32 mouse cellular contexts compared by ENCODE assay signal in the genomic region with DNA sequence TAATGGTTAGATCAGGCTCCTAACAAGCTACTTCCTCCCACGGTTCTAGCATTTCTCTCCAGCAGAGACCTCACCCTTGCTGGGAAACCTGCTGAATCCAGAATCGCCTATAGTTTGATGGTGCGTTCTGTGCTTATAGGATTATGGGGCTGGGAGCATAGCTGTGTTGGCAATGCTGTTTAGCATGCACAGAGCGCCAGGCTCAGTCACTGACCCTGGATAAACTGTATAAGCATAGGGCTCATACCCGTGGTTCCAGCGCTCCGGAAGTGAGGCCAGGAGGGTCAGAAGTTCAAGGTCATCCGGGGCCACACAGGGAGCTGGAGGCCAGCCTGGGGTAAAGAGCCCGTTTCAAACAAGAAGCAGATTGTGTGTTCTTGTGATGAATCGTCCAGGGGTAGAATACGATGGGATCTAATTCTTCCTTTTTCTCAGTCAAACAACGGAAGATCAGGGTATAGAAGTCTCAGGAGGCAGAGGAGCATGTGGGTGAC. TPM values are rescaled to one million over a fixed set of nuclear protein-coding genes. Genes with fewer than 3 reads are reported as not detected.
DNase-seq lines count a peak whose midpoint lies in the region; ATAC-seq and TF ChIP-seq lines count a peak whose summit lies in the region.
"Had no signal": no experiment of that assay in that cellular context is flagged by ENCODE, and none has a peak within 500 bp of the region (broad histone marks: within the 10 kb centered on the region; RNA-seq: fewer than 3 reads in every experiment).

No protein-coding gene starts in this region.

- no peak for TF ChIP-seq CTCF in cerebellum, adult 2 months (IDR thresholded peaks at IDR 0.05; ENCODE audit: borderline replicate concordance, insufficient read depth, low read depth, low read length)
- TF ChIP-seq CTCF in E14TG2a.4 (conservative IDR thresholded peaks at IDR 0.05; ENCODE audit: low read length) = no peak
- no peak for TF ChIP-seq CTCF in cortical plate, adult 2 months (IDR thresholded peaks at IDR 0.05; ENCODE audit: extremely low read depth, insufficient read depth, low read length)
- no peak for TF ChIP-seq CTCF in gastrocnemius, adult 2 months (IDR thresholded peaks at IDR 0.05)

- peak overlapping the region; percentile 26 for H3K4me3 ChIP-seq in cerebellum, adult 2 months (replicated peaks; ENCODE audit: insufficient read depth, low read depth, low read length)
- H3K4me3 ChIP-seq in E14TG2a.4 (replicated peaks; ENCODE audit: low read length) (peak overlapping the region; percentile 45; the same call in 1 of the 2 replicates), ES-E14 (ENCODE audit: insufficient read depth in 1 of 2, low read depth in 1 of 2, low read length in 2 of 2, poor library complexity in 1 of 2, severe bottlenecking in 1 of 2) (no peak overlapping the region)
- peak overlapping the region; percentile 17; the same call in 1 of the 2 replicates for H3K4me3 ChIP-seq in cortical plate, adult 2 months (ENCODE audit: insufficient read depth, low read length)
- H3K4me3 ChIP-seq in gastrocnemius, adult 2 months = no peak overlapping the region
- H3K4me3 ChIP-seq in forebrain, embryonic 16.5 days (replicated peaks; ENCODE audit: low read length) = no peak overlapping the region
- H3K4me3 ChIP-seq: forebrain, embryonic 10.5 days; forebrain, embryonic 13.5 days; heart, embryonic 10.5 days; heart, embryonic 13.5 days had no signal

- H3K9me3 ChIP-seq in E14TG2a.4 (ENCODE audit: low read length) = no peaks in the 10 kb centered on the region
- no peaks in the 10 kb centered on the region for H3K9me3 ChIP-seq in ES-E14 (ENCODE audit: control insufficient read depth, insufficient read depth, low read depth, low read length)
- no peaks in the 10 kb centered on the region for H3K9me3 ChIP-seq in forebrain, embryonic 16.5 days (ENCODE audit: control insufficient read depth, low read length)
- H3K9me3 ChIP-seq: forebrain, embryonic 10.5 days; forebrain, embryonic 13.5 days; G1E; heart, embryonic 10.5 days; heart, embryonic 13.5 days had no signal

- no peak for TF ChIP-seq POLR2A in cerebellum, adult 2 months (IDR thresholded peaks at IDR 0.05; ENCODE audit: borderline replicate concordance, insufficient read depth, low read length)
- no peak for TF ChIP-seq POLR2A in cortical plate, adult 2 months (IDR thresholded peaks at IDR 0.05; ENCODE audit: extremely low read depth, insufficient read depth, low read length)

- H3K9ac ChIP-seq in ES-E14 (ENCODE audit: insufficient read depth, low read depth, low read length, poor library complexity, severe bottlenecking) = 0 out of 2 replicates have a peak overlapping the region, but pooled peaks have one; percentile 3
- no peak overlapping the region for H3K9ac ChIP-seq in forebrain, embryonic 16.5 days (replicated peaks; ENCODE audit: low read depth, low read length)
- H3K9ac ChIP-seq: forebrain, embryonic 13.5 days; forebrain, postnatal 0 days; heart, embryonic 13.5 days; hindbrain, embryonic 14.5 days had no signal

- no peaks in the 10 kb centered on the region for H3K4me1 ChIP-seq in cerebellum, adult 2 months (ENCODE audit: control insufficient read depth, insufficient read depth, low read length)
- H3K4me1 ChIP-seq in E14TG2a.4 (replicated peaks; ENCODE audit: low read depth, low read length) (peaks cover 86% of the 10 kb centered on the region), ES-E14 (ENCODE audit: control insufficient read depth in 2 of 2, insufficient read depth in 2 of 2, low read length in 2 of 2, poor library complexity in 1 of 2) (peaks cover 15 to 26% of the 10 kb centered on the region in 2 experiments)
- no peaks in the 10 kb centered on the region for H3K4me1 ChIP-seq in cortical plate, adult 2 months (ENCODE audit: control insufficient read depth, insufficient read depth, low read length)
- H3K4me1 ChIP-seq in forebrain, embryonic 16.5 days (replicated peaks; ENCODE audit: control insufficient read depth, insufficient read depth, low read length) = no peaks in the 10 kb centered on the region
- H3K4me1 ChIP-seq: heart, embryonic 10.5 days; heart, embryonic 13.5 days had no signal

- no peak overlapping the region for H3K27ac ChIP-seq in cerebellum, adult 2 months (ENCODE audit: insufficient read depth, low read length)
- H3K27ac ChIP-seq in ES-E14 (ENCODE audit: insufficient read depth, low read depth, low read length, poor library complexity, severe bottlenecking) = peak overlapping the region; percentile 40
- 0 out of 2 replicates have a peak overlapping the region, but pooled peaks have one; percentile 47 for H3K27ac ChIP-seq in cortical plate, adult 2 months (ENCODE audit: insufficient read depth, low read length)
- H3K27ac ChIP-seq in gastrocnemius, adult 2 months = no peak overlapping the region
- no peak overlapping the region for H3K27ac ChIP-seq in forebrain, embryonic 16.5 days (ENCODE audit: low read length)
- H3K27ac ChIP-seq: forebrain, embryonic 10.5 days; forebrain, embryonic 13.5 days; heart, embryonic 10.5 days; heart, embryonic 13.5 days; hindbrain, embryonic 14.5 days; hindbrain, postnatal 0 days had no signal

- no peak for DNase-seq in cerebellum, adult 2 months
- no peak for DNase-seq in cerebellum, adult 11 months
- DNase-seq in ES-E14 (ENCODE audit: low read depth, low spot score) = no peak
- DNase-seq in gastrocnemius, adult 2 months = no peak
- DNase-seq: adrenal gland, adult 8-10 months; adrenal gland, postnatal 25 days; cerebellum, adult 18-20 months; cerebellum, adult 9-11 months; cerebellum, postnatal 25 days; embryo, embryonic 11 days; forebrain, postnatal 0 days; gastrocnemius, postnatal 25 days; heart, adult 18-20 months; heart, postnatal 14 days; heart, postnatal 4 days had no signal

- no peak overlapping the region for H3K4me2 ChIP-seq in forebrain, embryonic 16.5 days (ENCODE audit: low read length)
- H3K4me2 ChIP-seq: forebrain, embryonic 13.5 days; heart, embryonic 13.5 days; hindbrain, embryonic 14.5 days had no signal

- WGBS in cerebellum, adult 2 months = 72% methylated on average over 12 of the region's 12 CpGs
- WGBS in forebrain, embryonic 16.5 days = 80% methylated on average over 12 of the region's 12 CpGs

- in situ Hi-C loops in ES-E14 (cut with MboI; ENCODE audit: low sequenced_read_pairs in 2 of 2, unreplicated experiment in 2 of 2) = no loop called here

- H3K36me3 ChIP-seq in E14TG2a.4 (ENCODE audit: insufficient read depth, low read length) (peaks cover 15% of the 10 kb centered on the region), ES-E14 (ENCODE audit: control insufficient read depth, insufficient read depth, low read length, poor library complexity, severe bottlenecking) (no peaks in the 10 kb centered on the region)
- no peaks in the 10 kb centered on the region for H3K36me3 ChIP-seq in forebrain, embryonic 16.5 days (ENCODE audit: control insufficient read depth, insufficient read depth)
- H3K36me3 ChIP-seq: forebrain, embryonic 10.5 days; G1E; heart, embryonic 10.5 days; heart, embryonic 13.5 days had no signal

- ATAC-seq in forebrain, embryonic 16.5 days = no peak
- ATAC-seq: activated CD4-positive, CD25-positive, alpha-beta regulatory T cell, adult 4 months; forebrain, embryonic 13.5 days; forebrain, postnatal 0 days; hindbrain, postnatal 0 days; inflammation-experienced regulatory T-cells, adult 6 months; intestine, embryonic 16.5 days; Patski had no signal

- H3K27me3 ChIP-seq in cerebellum, adult 2 months (ENCODE audit: control insufficient read depth, insufficient read depth, low read length) = no peaks in the 10 kb centered on the region
- peaks cover 3% of the 10 kb centered on the region; the same call in 1 of the 2 replicates for H3K27me3 ChIP-seq in E14TG2a.4 (ENCODE audit: insufficient read depth, low read length)
- H3K27me3 ChIP-seq in forebrain, embryonic 16.5 days (replicated peaks; ENCODE audit: control insufficient read depth, insufficient read depth, low read length) = no peaks in the 10 kb centered on the region
- H3K27me3 ChIP-seq: forebrain, embryonic 13.5 days had no signal

- intact Hi-C loops in gastrocnemius, adult 2 months (cut with DNase I) = no loop called here

TF ChIP-seq in ES-E14, 5 proteins besides CTCF, POLR2A, EP300 and RAD21:
- TF ChIP-seq CHD2 (IDR thresholded peaks at IDR 0.05; ENCODE audit: low read depth, low read length) (no peak), ZNF384 (IDR thresholded peaks at IDR 0.05; ENCODE audit: low read depth, low read length) (no peak), MAFK (IDR thresholded peaks at IDR 0.05; ENCODE audit: insufficient read depth, low read depth, low read length) (no peak), HCFC1 (IDR thresholded peaks at IDR 0.05; ENCODE audit: borderline replicate concordance, insufficient read depth, low read length) (no peak), ZC3H11A (IDR thresholded peaks at IDR 0.05; ENCODE audit: borderline replicate concordance, low read depth, low read length) (no peak)

RNA-seq across cellular contexts. Expression of gene Mobp, which starts 2.4 kb away (rescaled TPM):
- polyA plus RNA-seq in cerebellum, adult 2 months (2012; rRNA removed) = 1,427 and 1,761 TPM in 2 replicates
- total RNA-seq in ES-E14 (2012; rRNA removed) = 2.7 and 5.4 TPM in 2 replicates
- polyA plus RNA-seq in cortical plate, adult 2 months (2012; rRNA removed) = 1,050 and 1,403 TPM in 2 replicates
- total RNA-seq in gastrocnemius, adult 2 months (2021) = not detected
- 0.13 TPM in 1 of 2 replicates, not detected in the other for polyA plus RNA-seq in forebrain, embryonic 16.5 days (2015; fragmentation: Nextera tagmentation; extraction: Ambion mirVana)
- total RNA-seq: common myeloid progenitor, adult 5-6 weeks; forebrain, postnatal 0 days; gastrocnemius, adult 8-10 months; gastrocnemius, postnatal 25 days; heart, adult 18-20 months; heart, postnatal 14 days; heart, postnatal 4 days had no signal
- polyA plus RNA-seq: activated CD4-positive, CD25-positive, alpha-beta regulatory T cell, adult 4 months; G1E; heart, embryonic 10.5 days; heart, embryonic 13.5 days; hindbrain, embryonic 11.5 days; intestine, embryonic 16.5 days; Patski had no signal

RNA-seq across cellular contexts. Expression of gene Rpsa, which starts 24.5 kb away (rescaled TPM):
- polyA plus RNA-seq in cerebellum, adult 2 months (2012; rRNA removed) = 691 and 736 TPM in 2 replicates
- total RNA-seq in ES-E14 (2012; rRNA removed) = 2,665 and 2,882 TPM in 2 replicates
- 945 and 968 TPM in 2 replicates for polyA plus RNA-seq in cortical plate, adult 2 months (2012; rRNA removed)
- total RNA-seq in gastrocnemius, adult 2 months (2021) = 100 to 1,000 TPM; 395 to 503 TPM
- polyA plus RNA-seq in forebrain, embryonic 16.5 days (2015; fragmentation: Nextera tagmentation; extraction: Ambion mirVana) = 953 and 1,017 TPM in 2 replicates

RNA-seq across cellular contexts. Expression of gene Slc25a38, which starts 41.8 kb away (rescaled TPM):
- 30.3 and 30.5 TPM in 2 replicates for polyA plus RNA-seq in cerebellum, adult 2 months (2012; rRNA removed)
- 37.4 and 39.5 TPM in 2 replicates for total RNA-seq in ES-E14 (2012; rRNA removed)
- polyA plus RNA-seq in cortical plate, adult 2 months (2012; rRNA removed) = 22.8 and 23.3 TPM in 2 replicates
- total RNA-seq in gastrocnemius, adult 2 months (2021) = 10 to 100 TPM; 10.4 to 12.1 TPM
- polyA plus RNA-seq in forebrain, embryonic 16.5 days (2015; fragmentation: Nextera tagmentation; extraction: Ambion mirVana) = 37.5 and 39.4 TPM in 2 replicates

Comparison
In these comparisons a context has a peak if more than half of its experiments do, and no peak if none do; other contexts are left out.
1. H3K27ac ChIP-seq: peak in ES-E14 (single experiment) and cortical plate, adult 2 months (single experiment); none in cerebellum, adult 2 months (single experiment), gastrocnemius, adult 2 months (single experiment) and forebrain, embryonic 16.5 days (single experiment).
2. H3K4me3 ChIP-seq: peak in cerebellum, adult 2 months (single experiment), E14TG2a.4 (single experiment) and cortical plate, adult 2 months (single experiment); none in ES-E14 (0 of 2), gastrocnemius, adult 2 months (single experiment) and forebrain, embryonic 16.5 days (single experiment).
3. RNA of gene Mobp, which starts 2.4 kb away (polyA plus RNA-seq): 1,427 to 1,761 TPM in cerebellum, adult 2 months and 1,050 to 1,403 TPM in cortical plate, adult 2 months; 0.13 TPM in forebrain, embryonic 16.5 days; every median in the first group is over 100 times any median in the second.